Mouse (Mus musculus): ENCODE results near the gene Ppm1l.

The Ppm1l gene

GRCm38 (mm10) chr3:69446989-69447388 is 130.3 kb downstream of the Ppm1l start:
- DNase-seq = peak; percentile 65

- no peak for DNase-seq
Measured at GRCm38 (mm10) chr3:69449041-69449440, 132.4 kb downstream of the Ppm1l start.

GRCm38 (mm10) chr3:69454330-69454729 is 137.7 kb downstream of the Ppm1l start:
- no peak for DNase-seq

- no peak for DNase-seq
Measured at GRCm38 (mm10) chr3:69456071-69456470, 139.4 kb downstream of the Ppm1l start.

- no peak for DNase-seq
Measured at GRCm38 (mm10) chr3:69458756-69459155, 142.1 kb downstream of the Ppm1l start.

- no peak for DNase-seq
Measured at GRCm38 (mm10) chr3:69461956-69462355, 145.3 kb downstream of the Ppm1l start.

GRCm38 (mm10) chr3:69465751-69466150 is 149.1 kb downstream of the Ppm1l start:
- DNase-seq = no peak

GRCm38 (mm10) chr3:69468280-69469008 is 151.8 kb downstream of the Ppm1l start:
- DNase-seq = no peak

- no peak for DNase-seq
Measured at GRCm38 (mm10) chr3:69469463-69470141, 152.9 kb downstream of the Ppm1l start.

- DNase-seq = no peak
Measured at GRCm38 (mm10) chr3:69470142-69470796, 153.6 kb downstream of the Ppm1l start.

- DNase-seq = no peak
Measured at GRCm38 (mm10) chr3:69475850-69476450, 159.3 kb downstream of the Ppm1l start.

GRCm38 (mm10) chr3:69479937-69480336 is 163.3 kb downstream of the Ppm1l start:
- DNase-seq = peak; percentile 31

- DNase-seq = peak; percentile 71
Measured at GRCm38 (mm10) chr3:69481835-69482234, 165.2 kb downstream of the Ppm1l start.

GRCm38 (mm10) chr3:69484006-69484574 is 167.4 kb downstream of the Ppm1l start:
- no peak for DNase-seq

- DNase-seq = no peak
Measured at GRCm38 (mm10) chr3:69484582-69484981, 167.9 kb downstream of the Ppm1l start.

GRCm38 (mm10) chr3:69485347-69485746 is 168.7 kb downstream of the Ppm1l start:
- no peak for DNase-seq

GRCm38 (mm10) chr3:69485756-69486155 is 169.1 kb downstream of the Ppm1l start:
- no peak for DNase-seq

- DNase-seq = no peak
Measured at GRCm38 (mm10) chr3:69487471-69487870, 170.8 kb downstream of the Ppm1l start.

GRCm38 (mm10) chr3:69489669-69490068 is 173.0 kb downstream of the Ppm1l start:
- no peak for DNase-seq

GRCm38 (mm10) chr3:69490981-69491681 is 174.5 kb downstream of the Ppm1l start:
- DNase-seq = no peak

- DNase-seq = peak; percentile 26
Measured at GRCm38 (mm10) chr3:69494233-69495010, 177.8 kb downstream of the Ppm1l start.

- DNase-seq = no peak
Measured at GRCm38 (mm10) chr3:69497178-69497577, 180.5 kb downstream of the Ppm1l start.

Data from layer of hippocampus, adult 9-11 months (tissue).